Mouse (Mus musculus) thymus, adult 2 months (tissue): ENCODE results near the gene Uba7. TPM values are rescaled to one million over a fixed set of nuclear protein-coding genes. Genes with fewer than 3 reads are reported as not detected.
A peak's percentile ranks its signal among the peaks of the same experiment; 100 is the strongest.

Experiments used
- DNase-seq: peaks from one replicate; pipeline ENCODE4 v3.0.0; 2021
- H3K27ac ChIP-seq: fragments of 200-500 bp; 2 replicates; pipeline ENCODE4 v1.5.1; 2012; ENCODE audit warnings: low read length, control low read depth; ENCODE audit not compliant: control insufficient read depth, insufficient read depth
- H3K27me3 ChIP-seq: fragments of 200-500 bp; 2 replicates; pipeline ENCODE4 v1.6.1; 2012; ENCODE audit warnings: mild to moderate bottlenecking, low read length, moderate library complexity, mixed read lengths; ENCODE audit not compliant: control insufficient read depth, insufficient read depth
- H3K36me3 ChIP-seq: fragments of 200-500 bp; 2 replicates; pipeline ENCODE4 v1.6.1; 2012; ENCODE audit warnings: mild to moderate bottlenecking, low read length, moderate library complexity; ENCODE audit not compliant: control insufficient read depth, insufficient read depth
- H3K4me1 ChIP-seq: fragments of 200-500 bp; replicated peaks from 2 replicates; pipeline ENCODE4 v1.6.1; 2012; ENCODE audit warnings: low read length; ENCODE audit not compliant: control insufficient read depth, insufficient read depth
- H3K4me3 ChIP-seq: fragments of 200-500 bp; 2 replicates; pipeline ENCODE4 v1.5.1; 2012; ENCODE audit warnings: mild to moderate bottlenecking, low read length, control low read depth, moderate library complexity; ENCODE audit not compliant: control insufficient read depth, insufficient read depth
- CTCF ChIP-seq: fragments of 200-500 bp; IDR thresholded peaks from 2 replicates; pipeline ENCODE4 v1.5.1; 2012; ENCODE audit warnings: mild to moderate bottlenecking, control low read depth, low read length, moderate library complexity, borderline replicate concordance; ENCODE audit not compliant: control insufficient read depth, poor library complexity, insufficient read depth; ENCODE audit errors: extremely low read depth
- POLR2A ChIP-seq: fragments of 200-500 bp; IDR thresholded peaks from 2 replicates; pipeline ENCODE4 v1.6.1; 2012; ENCODE audit warnings: mild to moderate bottlenecking, low read length, control low read depth, moderate library complexity; ENCODE audit not compliant: control insufficient read depth, poor library complexity, insufficient read depth; ENCODE audit errors: extremely low read depth
- WGBS: fragments of 180-500 bp; shearing (Covaris S2); methylation state at CpG from one replicate; pipeline ENCODE4 v1.1.7; 2018; 5-methylcytosine and 5-hydroxymethylcytosine counted together
- polyA plus RNA-seq: library from polyadenylated mRNA; depleted of rRNA; stranded (reverse); fragments of >200 nt; gene quantifications from 2 replicates; pipeline ENCODE4 v1.2.3, GENCODE M21; 2012

Gene Uba7
- polyA plus RNA-seq, 1 experiment = 267 TPM

DNA sequence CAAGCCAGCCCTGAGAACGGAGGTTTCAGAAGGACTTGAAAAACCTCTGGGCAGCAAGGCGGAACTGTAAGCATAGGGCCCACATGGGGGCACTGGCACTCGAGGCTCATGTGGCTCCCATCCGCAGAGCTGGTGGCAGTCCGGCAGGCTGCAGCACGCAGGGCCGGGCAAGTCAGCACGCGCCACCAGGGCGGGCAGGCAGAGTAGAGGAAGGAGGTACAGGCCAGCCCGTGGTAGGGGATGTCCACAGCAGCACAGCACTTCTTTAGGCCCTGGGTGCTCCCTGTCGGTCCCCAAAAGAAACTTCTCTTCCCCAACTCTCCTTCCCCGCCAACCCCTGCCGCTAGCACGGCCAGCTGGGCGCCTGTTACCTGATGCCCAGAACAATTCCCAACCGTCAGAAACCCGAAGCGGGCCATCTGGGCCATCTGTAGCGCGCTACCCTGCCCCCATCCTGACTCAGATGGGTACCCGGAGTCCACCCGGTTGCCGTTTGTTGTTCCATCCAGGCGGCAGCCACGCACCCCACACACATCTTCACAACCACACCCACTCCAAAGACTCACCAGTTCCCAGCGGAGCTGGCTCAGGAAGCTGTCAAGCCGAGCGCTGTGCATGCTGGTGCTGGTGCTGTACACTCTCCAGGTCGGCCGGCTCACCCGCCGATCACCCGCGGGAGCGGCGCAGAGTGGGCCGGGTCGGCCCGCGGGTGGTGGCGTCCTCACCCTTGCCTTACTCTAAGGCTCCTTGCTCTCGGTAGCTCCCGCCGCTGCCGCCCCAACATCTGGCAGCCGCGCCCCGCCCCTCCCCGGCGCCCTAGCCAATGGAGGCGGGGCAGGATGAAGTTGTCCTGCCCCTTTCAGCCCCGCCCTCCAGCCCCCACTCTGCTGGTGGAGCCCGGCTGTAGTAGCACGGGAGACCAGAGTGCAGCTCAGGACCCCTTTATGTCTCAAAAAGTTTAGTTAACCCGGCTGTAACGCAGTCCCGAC lies 10.1 kb downstream of the Uba7 start, which contains the start of gene Inka1:
Gene Inka1, minus strand, starts transcription at position 749 of the 989 bp plus-strand sequence.
- Histone ChIP-seq H3K36me3 (no peaks in the 10 kb centered on the region), H3K4me3 (peak within 1 kb of the TSS; percentile 54), H3K27ac (no peak within 1 kb of the TSS), H3K4me1 (peaks cover 50% of the 10 kb centered on the region), H3K27me3 (no peaks in the 10 kb centered on the region)
- peak; percentile 94 for DNase-seq
- under 1% methylated on average over 58 of the region's 58 CpGs for WGBS
- TF ChIP-seq CTCF (peak; percentile 51; the same call in 1 of the 2 replicates), POLR2A (peak; percentile 36; the same call in 1 of the 2 replicates)

DNA sequence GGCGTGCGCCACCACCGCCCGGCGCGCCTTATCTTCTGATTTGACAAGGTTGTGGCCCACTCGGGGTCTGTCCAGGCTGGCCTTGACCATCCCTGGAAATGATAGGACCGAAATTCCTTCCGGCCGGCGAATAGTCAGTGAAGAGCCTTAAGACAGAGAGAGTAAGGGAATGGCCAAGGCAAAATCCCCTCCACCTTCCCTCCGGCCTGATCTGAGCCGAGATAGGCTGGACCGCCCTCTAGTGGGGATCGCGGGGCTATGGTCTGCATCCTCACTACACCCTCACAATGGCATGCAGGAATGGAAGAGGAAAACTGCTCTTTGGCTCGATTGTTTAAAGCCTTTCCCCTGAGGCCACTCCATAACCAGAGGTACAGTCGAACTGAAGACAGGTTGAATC lies 11.1 kb downstream of the Uba7 start:
- H3K36me3 ChIP-seq = no peaks in the 10 kb centered on the region
- no peak overlapping the region for H3K27ac ChIP-seq
- H3K27me3 ChIP-seq = no peaks in the 10 kb centered on the region
- peaks cover 41% of the 10 kb centered on the region for H3K4me1 ChIP-seq
- peak overlapping the region; percentile 54 for H3K4me3 ChIP-seq
- DNase-seq = peak; percentile 84
- TF ChIP-seq POLR2A (no peak), CTCF (peak; percentile 87)
- 2% methylated on average over 18 of the region's 18 CpGs for WGBS

DNA sequence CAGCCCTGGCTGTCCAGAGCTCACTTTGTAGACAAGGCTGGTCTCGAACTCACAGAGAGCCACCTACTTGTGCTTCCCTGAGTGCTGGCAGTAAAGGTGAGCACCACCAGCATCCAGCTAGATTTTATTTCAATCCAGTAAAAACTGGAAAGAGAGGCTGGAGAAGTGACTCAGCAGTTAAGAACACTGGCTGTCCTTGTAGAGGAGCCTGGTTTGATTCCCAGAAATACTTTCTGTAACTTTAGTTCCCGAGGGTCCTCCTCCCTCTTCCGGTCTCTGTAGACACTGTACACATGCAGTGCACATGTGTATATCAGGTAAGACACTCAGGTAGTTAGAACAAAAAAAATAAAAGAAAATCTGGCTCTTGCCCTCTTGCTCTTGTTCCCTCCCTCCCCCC lies 12.6 kb downstream of the Uba7 start:
- no peaks in the 10 kb centered on the region for H3K27me3 ChIP-seq
- WGBS = 64% methylated on average over 3 of the region's 3 CpGs
- DNase-seq = no peak
- peaks cover 31% of the 10 kb centered on the region for H3K4me1 ChIP-seq
- H3K36me3 ChIP-seq = no peaks in the 10 kb centered on the region
- TF ChIP-seq POLR2A (no peak), CTCF (no peak)
- no peak overlapping the region for H3K4me3 ChIP-seq
- H3K27ac ChIP-seq = no peak overlapping the region

DNA sequence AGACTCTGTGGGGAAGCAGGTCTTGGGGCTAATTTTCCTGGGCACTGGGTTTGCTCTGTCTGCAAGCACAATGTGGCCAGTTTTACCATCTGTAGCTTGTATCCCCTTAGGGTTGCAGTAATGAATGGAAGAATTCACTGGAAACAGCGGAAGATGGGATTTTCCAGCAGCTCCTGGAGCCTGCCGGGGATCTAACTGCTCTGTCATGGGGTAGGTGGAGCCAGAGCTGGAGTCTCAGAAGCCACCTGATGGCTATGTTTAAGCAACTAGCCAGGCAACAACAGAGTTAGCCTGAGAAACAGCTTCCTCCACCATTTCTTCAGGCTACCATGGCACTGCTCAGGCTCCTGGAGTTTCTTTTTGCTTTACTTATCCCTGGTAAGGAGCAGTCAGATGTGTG lies 16.9 kb downstream of the Uba7 start, which contains the start of gene Cdhr4:
Gene Cdhr4, plus strand, starts transcription at position 301 of the 400 bp plus-strand sequence.
- DNase-seq = no peak
- no peaks in the 10 kb centered on the region for H3K36me3 ChIP-seq
- WGBS = 81% methylated on average over 2 of the region's 2 CpGs
- H3K27ac ChIP-seq = no peak within 1 kb of the TSS
- H3K27me3 ChIP-seq = no peaks in the 10 kb centered on the region
- peaks cover 18% of the 10 kb centered on the region for H3K4me1 ChIP-seq
- TF ChIP-seq CTCF = no peak
- no peak for TF ChIP-seq POLR2A
- no peak within 1 kb of the TSS for H3K4me3 ChIP-seq

DNA sequence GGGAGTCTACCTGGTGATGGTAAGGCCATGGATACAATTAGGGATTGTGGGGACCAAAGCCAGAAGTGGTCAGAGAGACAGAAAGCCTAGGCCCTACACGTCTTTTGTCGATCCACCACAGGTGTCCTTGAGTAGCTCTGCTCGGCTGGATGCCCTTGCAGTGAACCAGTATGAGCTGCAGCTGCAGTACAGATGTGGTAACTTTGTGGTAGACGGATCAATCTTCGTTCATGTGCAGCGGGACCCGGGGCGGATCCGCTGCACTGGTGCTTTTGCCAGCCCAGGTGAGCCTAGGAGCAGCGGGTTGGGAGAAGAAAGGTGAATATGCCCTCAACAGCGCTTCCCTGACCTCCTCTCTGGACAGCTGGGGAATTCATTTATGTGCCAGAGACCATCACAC lies 17.7 kb downstream of the Uba7 start:
- 9% methylated on average over 11 of the region's 11 CpGs for WGBS
- DNase-seq = peak; percentile 41

DNA sequence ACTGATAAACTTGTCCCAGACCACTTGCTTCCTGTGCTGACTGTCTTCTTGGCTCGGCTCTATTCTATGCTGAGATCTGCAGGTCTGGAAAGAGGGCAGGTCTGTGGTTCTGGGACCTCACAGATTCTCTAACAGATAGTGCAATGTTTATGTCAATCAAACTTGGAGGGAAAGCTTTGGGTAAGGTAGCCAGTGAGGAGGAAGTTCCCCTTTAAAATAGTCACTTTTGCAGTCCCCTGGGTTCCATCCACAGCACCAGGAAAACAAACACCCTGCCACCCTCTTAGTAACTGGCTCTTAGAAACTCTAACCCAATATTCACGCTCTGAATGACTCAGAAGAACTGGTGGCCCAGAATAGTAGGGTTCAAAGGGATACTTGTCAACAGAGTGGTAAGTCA lies 19.2 kb downstream of the Uba7 start:
- TF ChIP-seq POLR2A (no peak), CTCF (no peak)
- H3K4me1 ChIP-seq = peaks cover 18% of the 10 kb centered on the region
- WGBS = 8% methylated on average over 2 of the region's 2 CpGs
- H3K27ac ChIP-seq = no peak overlapping the region
- H3K27me3 ChIP-seq = no peaks in the 10 kb centered on the region
- no peak for DNase-seq
- H3K4me3 ChIP-seq = no peak overlapping the region
- no peaks in the 10 kb centered on the region for H3K36me3 ChIP-seq

More for the DNA sequence above, 17.7 kb downstream of the Uba7 start:
- Histone ChIP-seq H3K27me3 (no peaks in the 10 kb centered on the region), H3K4me3 (no peak overlapping the region), H3K36me3 (no peaks in the 10 kb centered on the region), H3K4me1 (peaks cover 18% of the 10 kb centered on the region), H3K27ac (no peak overlapping the region)
- no peak for TF ChIP-seq CTCF
- TF ChIP-seq POLR2A = no peak
